Mouse (Mus musculus) olfactory bulb, adult 2 months (tissue): ENCODE data around the gene Olfr211.

Source experiments
- CTCF ChIP-seq: fragments of 200-500 bp; IDR thresholded peaks from 2 replicates; pipeline ENCODE4 v1.5.1; 2012; ENCODE audit warnings: low read depth, mild to moderate bottlenecking, low read length, moderate library complexity; ENCODE audit not compliant: insufficient read depth
- POLR2A ChIP-seq: fragments of 200-500 bp; IDR thresholded peaks from 2 replicates; pipeline ENCODE4 v1.6.1; 2012; ENCODE audit warnings: mild to moderate bottlenecking, low read depth, low read length, moderate library complexity; ENCODE audit not compliant: insufficient read depth

DNA sequence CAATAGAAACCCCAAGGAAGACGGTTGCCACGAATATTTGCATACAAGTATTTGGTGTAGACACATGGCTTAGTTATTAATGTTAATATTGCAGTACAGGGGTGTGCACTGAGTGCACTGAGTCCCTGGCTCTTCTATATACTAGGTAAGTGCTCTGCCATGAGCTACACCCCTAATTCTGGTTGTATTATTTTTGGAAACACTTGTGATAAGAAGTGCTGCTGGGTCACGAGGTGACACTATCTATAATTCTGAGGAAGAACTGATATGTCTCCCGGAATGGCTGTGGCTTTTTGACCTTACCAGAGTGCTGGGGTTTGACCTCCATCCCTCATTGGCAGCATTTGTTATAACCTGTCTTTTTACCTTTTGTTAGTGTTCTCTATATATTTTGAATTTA lies 48.0 kb upstream of the Olfr211 start:
- TF ChIP-seq CTCF (no peak), POLR2A (no peak)
